Mouse (Mus musculus) MEL (cell line): Measurements from ENCODE around the gene Vpreb2. TPM values are rescaled to one million over a fixed set of nuclear protein-coding genes. Genes with fewer than 3 reads are reported as not detected.
"Not testable (repeated sequence)": the region's sequence is repeated elsewhere in the genome, so short reads cannot be mapped to it uniquely, and the experiment has no call there.

ENCODE experiments used
- DNase-seq: peaks from one replicate; pipeline ENCODE4 v3.0.0; 2011; ENCODE audit warnings: low read depth, low spot score
- H3K27ac ChIP-seq: 2 replicates; pipeline ENCODE4 v1.5.1; 2012; ENCODE audit warnings: low read depth, mild to moderate bottlenecking, control low read depth, low read length, moderate library complexity; ENCODE audit not compliant: control insufficient read depth
- H3K27me3 ChIP-seq, 2 experiments: fragments of 150-350 bp in 1 of 2; sonication (generic) in 1 of 2; 2 replicates each; pipeline ENCODE4 v1.6.1; 2012; ENCODE audit warnings: low read length in 2 of 2, mild to moderate bottlenecking in 2 of 2, improper control_type of control experiment in 1 of 2, moderate library complexity in 1 of 2; ENCODE audit not compliant: insufficient read depth in 2 of 2, control insufficient read depth in 1 of 2
- H3K36me3 ChIP-seq, 2 experiments: 2 replicates each; pipeline ENCODE4 v1.6.1; 2012 to 2014; ENCODE audit warnings: low read length in 2 of 2, improper control_type of control experiment in 1 of 2, inconsistent platforms in 1 of 2, mild to moderate bottlenecking in 1 of 2; ENCODE audit not compliant: insufficient read depth in 2 of 2, control insufficient read depth in 1 of 2
- H3K4me1 ChIP-seq, 2 experiments: fragments of 150-350 bp in 1 of 2; sonication (generic) in 1 of 2; 2 replicates each; pipeline ENCODE4 v1.6.1; 2012; ENCODE audit warnings: low read length in 2 of 2, improper control_type of control experiment in 1 of 2, mild to moderate bottlenecking in 1 of 2; ENCODE audit not compliant: insufficient read depth in 2 of 2, control insufficient read depth in 1 of 2
- H3K4me3 ChIP-seq, 2 experiments: fragments of 150-350 bp in 1 of 2; sonication (generic) in 1 of 2; 2 replicates each; pipeline ENCODE4 v1.5.1; 2012; ENCODE audit warnings: low read depth in 2 of 2, low read length in 2 of 2, mild to moderate bottlenecking in 2 of 2, moderate library complexity in 2 of 2, control low read depth in 1 of 2, improper control_type of control experiment in 1 of 2; ENCODE audit not compliant: control insufficient read depth in 1 of 2, insufficient read depth in 1 of 2
- H3K79me2 ChIP-seq: 2 replicates; pipeline ENCODE4 v1.6.1; 2012; ENCODE audit warnings: mild to moderate bottlenecking, low read length, moderate library complexity; ENCODE audit not compliant: control insufficient read depth, poor library complexity, insufficient read depth
- H3K9ac ChIP-seq: 2 replicates; pipeline ENCODE4 v1.6.1; 2012; ENCODE audit warnings: low read depth, mild to moderate bottlenecking, control low read depth, low read length, moderate library complexity; ENCODE audit not compliant: control insufficient read depth, poor library complexity, severe bottlenecking
- H3K9me3 ChIP-seq: fragments of 150-350 bp; sonication (generic); replicated peaks from 2 replicates; pipeline ENCODE4 v1.6.1; 2012; ENCODE audit warnings: mild to moderate bottlenecking, low read length, improper control_type of control experiment, moderate library complexity; ENCODE audit not compliant: insufficient read depth
- CHD2 ChIP-seq: IDR thresholded peaks from 2 replicates; pipeline ENCODE4 v1.6.1; 2011; ENCODE audit warnings: low read length, improper control_type of control experiment
- CTCF ChIP-seq, 3 experiments: IDR thresholded peaks in 2 of 3; conservative IDR thresholded peaks in 1 of 3; 2 replicates each; pipeline ENCODE4 v1.5.1; 2011 to 2012; ENCODE audit warnings: low read length in 3 of 3, low read depth in 2 of 3, mild to moderate bottlenecking in 2 of 3, improper control_type of control experiment in 1 of 3, inconsistent platforms in 1 of 3, mixed read lengths in 1 of 3, moderate library complexity in 1 of 3; ENCODE audit not compliant: control insufficient read depth in 1 of 3, insufficient read depth in 1 of 3, poor library complexity in 1 of 3, severe bottlenecking in 1 of 3
- HCFC1 ChIP-seq: IDR thresholded peaks from 2 replicates; pipeline ENCODE4 v1.6.1; 2012; ENCODE audit warnings: low read depth, mild to moderate bottlenecking, inconsistent platforms, low read length, improper control_type of control experiment, moderate library complexity
- KAT2A ChIP-seq: conservative IDR thresholded peaks from 2 replicates; pipeline ENCODE4 v1.6.1; 2012; ENCODE audit warnings: low read depth, low read length, improper control_type of control experiment, inconsistent platforms
- MAFK ChIP-seq: IDR thresholded peaks from 2 replicates; pipeline ENCODE4 v1.6.1; 2011; ENCODE audit warnings: low read depth, mild to moderate bottlenecking, low read length, improper control_type of control experiment, borderline replicate concordance
- MAX ChIP-seq: IDR thresholded peaks from 2 replicates; pipeline ENCODE4 v1.6.1; 2011; ENCODE audit warnings: low read length, improper control_type of control experiment
- MAZ ChIP-seq: IDR thresholded peaks from 2 replicates; pipeline ENCODE4 v1.6.1; 2012; ENCODE audit warnings: low read depth, mild to moderate bottlenecking, inconsistent platforms, low read length, improper control_type of control experiment
- MEF2A ChIP-seq: IDR thresholded peaks from 2 replicates; pipeline ENCODE4 v1.6.1; 2014; ENCODE audit warnings: low read depth, mild to moderate bottlenecking, inconsistent platforms, low read length, improper control_type of control experiment; ENCODE audit not compliant: poor library complexity, insufficient replicate concordance, severe bottlenecking; ENCODE audit errors: extremely low read depth
- MYB ChIP-seq: IDR thresholded peaks from 2 replicates; pipeline ENCODE4 v1.6.1; 2011; ENCODE audit warnings: mild to moderate bottlenecking, low read depth, low read length, improper control_type of control experiment
- NELFE ChIP-seq: IDR thresholded peaks from 2 replicates; pipeline ENCODE4 v1.6.1; 2011; ENCODE audit warnings: low read depth, low read length, improper control_type of control experiment
- POLR2A ChIP-seq, 2 experiments: IDR thresholded peaks; 2 replicates each; pipeline ENCODE4 v1.6.1; 2011 to 2012; ENCODE audit warnings: low read length in 2 of 2, mild to moderate bottlenecking in 2 of 2, control low read depth in 1 of 2, improper control_type of control experiment in 1 of 2, low read depth in 1 of 2, moderate library complexity in 1 of 2; ENCODE audit not compliant: control insufficient read depth in 1 of 2, insufficient read depth in 1 of 2, poor library complexity in 1 of 2
- RCOR1 ChIP-seq: IDR thresholded peaks from 2 replicates; pipeline ENCODE4 v1.6.1; 2012; ENCODE audit warnings: low read depth, mild to moderate bottlenecking, inconsistent platforms, low read length, improper control_type of control experiment
- SIN3A ChIP-seq: IDR thresholded peaks from 2 replicates; pipeline ENCODE4 v1.6.1; 2012; ENCODE audit warnings: low read length, improper control_type of control experiment, inconsistent platforms
- SMC3 ChIP-seq: IDR thresholded peaks from 2 replicates; pipeline ENCODE4 v1.6.1; 2011; ENCODE audit warnings: low read depth, low read length, improper control_type of control experiment
- TBP ChIP-seq: IDR thresholded peaks from 2 replicates; pipeline ENCODE4 v1.8.0; 2011; ENCODE audit warnings: low read depth, low read length, improper control_type of control experiment
- TCF12 ChIP-seq: IDR thresholded peaks from 2 replicates; pipeline ENCODE4 v1.6.1; 2014; ENCODE audit warnings: low read depth, mild to moderate bottlenecking, inconsistent platforms, low read length, improper control_type of control experiment, moderate library complexity
- UBTF ChIP-seq: IDR thresholded peaks from 2 replicates; pipeline ENCODE4 v1.6.1; 2012; ENCODE audit warnings: low read depth, mild to moderate bottlenecking, inconsistent platforms, low read length, improper control_type of control experiment, moderate library complexity, borderline replicate concordance; ENCODE audit not compliant: insufficient read depth
- ZKSCAN1 ChIP-seq: IDR thresholded peaks from 2 replicates; pipeline ENCODE4 v1.6.1; 2012; ENCODE audit warnings: low read depth, mild to moderate bottlenecking, inconsistent platforms, low read length, improper control_type of control experiment, moderate library complexity
- ZMIZ1 ChIP-seq: IDR thresholded peaks from 2 replicates; pipeline ENCODE4 v1.6.1; 2012; ENCODE audit warnings: low read depth, mild to moderate bottlenecking, inconsistent platforms, low read length, improper control_type of control experiment, moderate library complexity
- polyA plus RNA-seq, 2 experiments: library from polyadenylated mRNA; stranded (reverse) in 1 of 2; unstranded in 1 of 2; fragments of >175 nt in 1 of 2; fragments of >200 nt in 1 of 2; gene quantifications; 2 replicates each; pipeline versions ENCODE4 v1.2.1 to v1.2.4; 2012; ENCODE audit warnings: low replicate concordance in 2 of 2, low read depth in 1 of 2; ENCODE audit not compliant: insufficient read length in 2 of 2, insufficient read depth in 1 of 2, missing spikeins in 1 of 2
- total RNA-seq: library from RNA; depleted of rRNA; stranded (reverse); fragments of 300-350 nt; gene quantifications from 2 replicates; pipeline ENCODE4 v1.2.3, GENCODE M21; 2012

Vpreb2 gene
- total and polyA plus RNA-seq, 3 experiments, result not detected

- TF ChIP-seq SMC3 (peak; percentile 94), ZKSCAN1 (no peak)
These were observed 6.4 kb downstream of the Vpreb2 start (continued) for GRCm38 (mm10) chr16:17986456-17987132.

GRCm38 (mm10) chr16:17987703-17988102 is 7.5 kb downstream of the Vpreb2 start:
- Histone ChIP-seq H3K9me3 (no peaks in the 10 kb centered on the region), H3K4me1 (peaks cover 0 to 5% of the 10 kb centered on the region in 2 experiments; a peak in 2 of 4 replicates), H3K27ac (no peak overlapping the region), H3K79me2 (no peaks in the 10 kb centered on the region), H3K4me3 (no peak overlapping the region), H3K36me3 (no peaks in the 10 kb centered on the region), H3K9ac (no peak overlapping the region), H3K27me3 (no peaks in the 10 kb centered on the region; a peak in 1 of 4 replicates)
- DNase-seq, result no peak
- TF ChIP-seq MAX (no peak), RCOR1 (no peak), SIN3A (no peak), TCF12 (no peak), CTCF (IDR thresholded peaks at IDR 0.05 in 2 of 3, conservative IDR thresholded peaks at IDR 0.05 in 1 of 3; ENCODE audit: control insufficient read depth in 1 of 3, insufficient read depth in 1 of 3, low read depth in 2 of 3, low read length in 3 of 3, poor library complexity in 1 of 3, severe bottlenecking in 1 of 3) (no peak), MEF2A (no peak), MAFK (no peak), MYB (no peak), MAZ (no peak), UBTF (no peak), ZMIZ1 (no peak), NELFE (no peak), KAT2A (no peak), POLR2A (IDR thresholded peaks at IDR 0.05; ENCODE audit: control insufficient read depth in 1 of 2, insufficient read depth in 1 of 2, low read depth in 1 of 2, low read length in 2 of 2, poor library complexity in 1 of 2) (no peak), CHD2 (no peak), TBP (no peak), HCFC1 (no peak), SMC3 (no peak)

- not testable (repeated sequence) for H3K27ac ChIP-seq, H3K36me3 ChIP-seq, H3K9ac ChIP-seq, H3K27me3 ChIP-seq, DNase-seq, H3K79me2 ChIP-seq, H3K4me1 ChIP-seq, H3K4me3 ChIP-seq, H3K9me3 ChIP-seq
These were observed 12.1 kb downstream of the Vpreb2 start for GRCm38 (mm10) chr16:17992321-17992720.
